Mouse (Mus musculus): ENCODE results near the gene Slc22a6. TPM values are rescaled to one million over a fixed set of nuclear protein-coding genes. Genes with fewer than 3 reads are reported as not detected.

Gene Slc22a6
- not detected in 2 replicates for polyA plus RNA-seq (2015; fragmentation: Nextera tagmentation; extraction: Ambion mirVana)

- no peak within 1 kb of the TSS for H3K4me3 ChIP-seq (ENCODE audit: low read depth, low read length)
- H3K4me1 ChIP-seq (ENCODE audit: insufficient read depth): no peaks in the 10 kb centered on the region
- WGBS (ENCODE audit: insufficient replicate concordance): 68% methylated on average over 7 of the region's 7 CpGs
- no peak for DNase-seq
- no peaks in the 10 kb centered on the region for H3K27me3 ChIP-seq (ENCODE audit: insufficient read depth, low read length)
- no peaks in the 10 kb centered on the region for H3K9me3 ChIP-seq (ENCODE audit: low read length)
- no peak within 1 kb of the TSS for H3K27ac ChIP-seq (ENCODE audit: low read depth)
- TF ChIP-seq EP300 (IDR thresholded peaks at IDR 0.05; ENCODE audit: low read depth) (no peak), CTCF (IDR thresholded peaks at IDR 0.05; ENCODE audit: low read depth) (no peak)
- no peaks in the 10 kb centered on the region for H3K36me3 ChIP-seq (replicated peaks; ENCODE audit: insufficient read depth, low read length)
- H3K4me2 ChIP-seq (ENCODE audit: low read depth, low read length): no peak within 1 kb of the TSS
- H3K9ac ChIP-seq (replicated peaks): no peak within 1 kb of the TSS
- ATAC-seq: no peak
Measured at GRCm38 (mm10) chr19:8617904-8618303, at the start of gene Slc22a6. TSS of gene Slc22a6 (plus strand) at chr19:8618039.

GRCm38 (mm10) chr19:8569453-8569863 lies 48.4 kb upstream of the Slc22a6 start:
- no peak overlapping the region for H3K4me3 ChIP-seq (ENCODE audit: low read depth, low read length)
- ATAC-seq (no peak), DNase-seq (no peak)
- peak overlapping the region; percentile 45; the same call in 1 of the 2 replicates for H3K4me2 ChIP-seq (ENCODE audit: low read depth, low read length)
- TF ChIP-seq EP300 (IDR thresholded peaks at IDR 0.05; ENCODE audit: low read depth) (no peak), CTCF (IDR thresholded peaks at IDR 0.05; ENCODE audit: low read depth) (peak; percentile 60)
- no peak overlapping the region for H3K9ac ChIP-seq (replicated peaks)
- no peaks in the 10 kb centered on the region for H3K9me3 ChIP-seq (ENCODE audit: low read length)
- peaks cover 7% of the 10 kb centered on the region; the same call in 1 of the 2 replicates for H3K4me1 ChIP-seq (ENCODE audit: insufficient read depth)
- no peaks in the 10 kb centered on the region for H3K27me3 ChIP-seq (ENCODE audit: insufficient read depth, low read length)
- no peaks in the 10 kb centered on the region for H3K36me3 ChIP-seq (replicated peaks; ENCODE audit: insufficient read depth, low read length)
- 12% methylated on average over 14 of the region's 14 CpGs for WGBS (ENCODE audit: insufficient replicate concordance)
- no peak overlapping the region for H3K27ac ChIP-seq (ENCODE audit: low read depth)

GRCm38 (mm10) chr19:8570341-8571040 lies 47.3 kb upstream of the Slc22a6 start:
- no peaks in the 10 kb centered on the region for H3K36me3 ChIP-seq (replicated peaks; ENCODE audit: insufficient read depth, low read length)
- no peaks in the 10 kb centered on the region for H3K9me3 ChIP-seq (ENCODE audit: low read length)
- H3K9ac ChIP-seq (replicated peaks): no peak overlapping the region
- TF ChIP-seq EP300 (IDR thresholded peaks at IDR 0.05; ENCODE audit: low read depth) (no peak), CTCF (IDR thresholded peaks at IDR 0.05; ENCODE audit: low read depth) (no peak)
- H3K27me3 ChIP-seq (ENCODE audit: insufficient read depth, low read length): no peaks in the 10 kb centered on the region
- H3K4me1 ChIP-seq (ENCODE audit: insufficient read depth): peaks cover 7% of the 10 kb centered on the region; the same call in 1 of the 2 replicates
- ATAC-seq (no peak), DNase-seq (no peak)
- H3K27ac ChIP-seq (ENCODE audit: low read depth): no peak overlapping the region
- H3K4me3 ChIP-seq (ENCODE audit: low read depth, low read length): no peak overlapping the region
- WGBS (ENCODE audit: insufficient replicate concordance): 56% methylated on average over 2 of the region's 2 CpGs
- H3K4me2 ChIP-seq (ENCODE audit: low read depth, low read length): no peak overlapping the region

GRCm38 (mm10) chr19:8571746-8572145 lies 46.1 kb upstream of the Slc22a6 start:
- Histone ChIP-seq H3K9ac (replicated peaks) (no peak overlapping the region), H3K27ac (ENCODE audit: low read depth) (no peak overlapping the region), H3K4me1 (ENCODE audit: insufficient read depth) (peaks cover 7% of the 10 kb centered on the region; the same call in 1 of the 2 replicates), H3K9me3 (ENCODE audit: low read length) (no peaks in the 10 kb centered on the region), H3K4me3 (ENCODE audit: low read depth, low read length) (no peak overlapping the region), H3K36me3 (replicated peaks; ENCODE audit: insufficient read depth, low read length) (no peaks in the 10 kb centered on the region), H3K4me2 (ENCODE audit: low read depth, low read length) (no peak overlapping the region), H3K27me3 (ENCODE audit: insufficient read depth, low read length) (no peaks in the 10 kb centered on the region)
- TF ChIP-seq CTCF (IDR thresholded peaks at IDR 0.05; ENCODE audit: low read depth) (no peak), EP300 (IDR thresholded peaks at IDR 0.05; ENCODE audit: low read depth) (no peak)
- DNase-seq: no peak
- WGBS (ENCODE audit: insufficient replicate concordance): 36% methylated on average over 7 of the region's 7 CpGs
- ATAC-seq: no peak

GRCm38 (mm10) chr19:8572485-8572884 lies 45.4 kb upstream of the Slc22a6 start:
- no peaks in the 10 kb centered on the region for H3K36me3 ChIP-seq (replicated peaks; ENCODE audit: insufficient read depth, low read length)
- no peaks in the 10 kb centered on the region for H3K27me3 ChIP-seq (ENCODE audit: insufficient read depth, low read length)
- ATAC-seq (no peak), DNase-seq (no peak)
- H3K9ac ChIP-seq (replicated peaks): no peak overlapping the region
- no peak overlapping the region for H3K4me3 ChIP-seq (ENCODE audit: low read depth, low read length)
- 30% methylated on average over 3 of the region's 3 CpGs for WGBS (ENCODE audit: insufficient replicate concordance)
- TF ChIP-seq EP300 (IDR thresholded peaks at IDR 0.05; ENCODE audit: low read depth) (no peak), CTCF (IDR thresholded peaks at IDR 0.05; ENCODE audit: low read depth) (no peak)
- H3K9me3 ChIP-seq (ENCODE audit: low read length): no peaks in the 10 kb centered on the region
- no peak overlapping the region for H3K4me2 ChIP-seq (ENCODE audit: low read depth, low read length)
- peaks cover 7% of the 10 kb centered on the region; the same call in 1 of the 2 replicates for H3K4me1 ChIP-seq (ENCODE audit: insufficient read depth)
- H3K27ac ChIP-seq (ENCODE audit: low read depth): no peak overlapping the region

- Histone ChIP-seq H3K4me2 (ENCODE audit: low read depth, low read length) (no peak overlapping the region), H3K9ac (replicated peaks) (no peak overlapping the region), H3K9me3 (ENCODE audit: low read length) (no peaks in the 10 kb centered on the region), H3K36me3 (replicated peaks; ENCODE audit: insufficient read depth, low read length) (no peaks in the 10 kb centered on the region), H3K4me3 (ENCODE audit: low read depth, low read length) (no peak overlapping the region), H3K27me3 (ENCODE audit: insufficient read depth, low read length) (no peaks in the 10 kb centered on the region), H3K4me1 (ENCODE audit: insufficient read depth) (peaks cover 5% of the 10 kb centered on the region; the same call in 1 of the 2 replicates), H3K27ac (ENCODE audit: low read depth) (no peak overlapping the region)
- no peak for ATAC-seq
- 83% methylated on average over 4 of the region's 4 CpGs for WGBS (ENCODE audit: insufficient replicate concordance)
- TF ChIP-seq EP300 (IDR thresholded peaks at IDR 0.05; ENCODE audit: low read depth) (no peak), CTCF (IDR thresholded peaks at IDR 0.05; ENCODE audit: low read depth) (no peak)
- DNase-seq: no peak
Measured at GRCm38 (mm10) chr19:8577432-8577831, 40.4 kb upstream of the Slc22a6 start.
